Mouse (Mus musculus) myocyte (in vitro differentiated cells): ENCODE measurements around the gene Adamts5. TPM values are rescaled to one million over a fixed set of nuclear protein-coding genes. Genes with fewer than 3 reads are reported as not detected.

ENCODE experiments used
- H3K27me3 ChIP-seq: one replicate; pipeline ENCODE4 v1.6.1; 2011; ENCODE audit not compliant: control insufficient read depth, insufficient read depth, insufficient read length
- H3K36me3 ChIP-seq: one replicate; pipeline ENCODE4 v1.6.1; 2011; ENCODE audit not compliant: control insufficient read depth, insufficient read depth
- H3K4me2 ChIP-seq: one replicate; pipeline ENCODE4 v1.6.1; 2011; ENCODE audit warnings: low read depth, control low read depth
- H3K4me3 ChIP-seq: one replicate; pipeline ENCODE4 v1.5.1; 2011; ENCODE audit warnings: mild to moderate bottlenecking, control low read depth, moderate library complexity
- H3K79me2 ChIP-seq: one replicate; pipeline ENCODE4 v1.6.1; 2011; ENCODE audit not compliant: control insufficient read depth, insufficient read depth
- H3ac ChIP-seq: one replicate; pipeline ENCODE4 v1.6.1; 2011; ENCODE audit not compliant: control insufficient read depth, insufficient read length
- CEBPB ChIP-seq: IDR thresholded peaks from 2 replicates; pipeline ENCODE4 v1.6.1; 2011; ENCODE audit warnings: mild to moderate bottlenecking, moderate library complexity; ENCODE audit not compliant: poor library complexity, insufficient read depth, severe bottlenecking
- E2F4 ChIP-seq: IDR thresholded peaks from one replicate; pipeline ENCODE4 v1.6.1; 2011; ENCODE audit warnings: mild to moderate bottlenecking, control low read depth, moderate library complexity; ENCODE audit not compliant: insufficient read depth
- MAX ChIP-seq: IDR thresholded peaks from one replicate; pipeline ENCODE4 v1.6.1; 2011; ENCODE audit warnings: low read depth, mild to moderate bottlenecking, control low read depth
- MYOD1 ChIP-seq, 3 experiments: IDR thresholded peaks; one replicate each; pipeline ENCODE4 v1.6.1; 2011; ENCODE audit warnings: control low read depth in 2 of 3, low read depth in 2 of 3, mild to moderate bottlenecking in 2 of 3, moderate library complexity in 1 of 3; ENCODE audit not compliant: insufficient read length in 2 of 3, control insufficient read depth in 1 of 3
- MYOG ChIP-seq, 3 experiments: IDR thresholded peaks; one replicate each; pipeline ENCODE4 v1.6.1; 2011; ENCODE audit warnings: control low read depth in 2 of 3, low read depth in 2 of 3, mild to moderate bottlenecking in 2 of 3; ENCODE audit not compliant: insufficient read length in 2 of 3, control insufficient read depth in 1 of 3, insufficient read depth in 1 of 3
- POLR2A ChIP-seq: IDR thresholded peaks from one replicate; pipeline ENCODE4 v1.6.1; 2011; ENCODE audit warnings: low read depth, mild to moderate bottlenecking, control low read depth, moderate library complexity; ENCODE audit not compliant: insufficient read length
- POLR2AphosphoS2 ChIP-seq: IDR thresholded peaks from one replicate; pipeline ENCODE4 v1.6.1; 2011; ENCODE audit warnings: low read depth, control low read depth; ENCODE audit not compliant: insufficient read length
- REST ChIP-seq: IDR thresholded peaks from one replicate; pipeline ENCODE4 v1.6.1; 2011; ENCODE audit warnings: mild to moderate bottlenecking, control low read depth, moderate library complexity; ENCODE audit not compliant: insufficient read depth, insufficient read length
- SRF ChIP-seq: IDR thresholded peaks from one replicate; pipeline ENCODE4 v1.6.1; 2011; ENCODE audit warnings: low read depth; ENCODE audit not compliant: control insufficient read depth, insufficient read length
- TCF12 ChIP-seq: IDR thresholded peaks from one replicate; pipeline ENCODE4 v1.6.1; 2011; ENCODE audit warnings: mild to moderate bottlenecking, control low read depth; ENCODE audit not compliant: poor library complexity, insufficient read depth, severe bottlenecking
- TCF3 ChIP-seq: IDR thresholded peaks from one replicate; pipeline ENCODE4 v1.6.1; 2011; ENCODE audit warnings: low read depth, control low read depth; ENCODE audit not compliant: insufficient read length
- USF1 ChIP-seq: IDR thresholded peaks from one replicate; pipeline ENCODE4 v1.6.1; 2011; ENCODE audit warnings: low read depth, mild to moderate bottlenecking, control low read depth, moderate library complexity
- polyA plus RNA-seq: library from polyadenylated mRNA; unstranded; fragments of >200 nt; fragmentation: generic; extraction: Trizol; gene quantifications from one replicate; pipeline ENCODE4 v1.2.1, GENCODE M21; 2012; ENCODE audit warnings: missing spikeins

The Adamts5 gene
- polyA plus RNA-seq, 1 experiment: 7.2 TPM

DNA sequence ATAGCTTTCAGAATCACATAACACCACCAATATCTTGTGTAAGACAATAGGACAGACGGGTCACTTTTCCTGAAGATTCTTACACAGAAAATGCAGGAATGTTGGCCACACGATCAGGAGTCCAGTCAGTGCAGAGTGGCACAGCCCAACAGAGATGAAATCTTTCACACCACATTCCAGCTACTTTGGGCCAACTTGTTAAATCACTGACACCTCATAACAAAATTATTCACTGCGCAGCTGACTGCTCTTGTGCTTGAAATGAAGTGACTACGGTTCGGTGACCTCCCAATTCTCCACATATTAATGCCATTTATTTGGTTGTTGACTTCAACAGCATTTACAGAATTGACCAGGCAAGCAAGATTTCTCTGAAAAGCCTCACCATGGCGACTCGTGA lies 22.6 kb downstream of the Adamts5 start:
- H3K4me3 ChIP-seq: no peak overlapping the region
- H3K27me3 ChIP-seq: no peaks in the 10 kb centered on the region
- H3K4me2 ChIP-seq: no peak overlapping the region
- TF ChIP-seq E2F4 (no peak), TCF12 (no peak), MAX (no peak), POLR2A (no peak), REST (no peak), SRF (no peak)
- H3K79me2 ChIP-seq: no peaks in the 10 kb centered on the region
- H3ac ChIP-seq: no peak overlapping the region
- peaks cover 34% of the 10 kb centered on the region for H3K36me3 ChIP-seq

- H3K4me3 ChIP-seq: no peak overlapping the region
- H3K36me3 ChIP-seq: peaks cover 34% of the 10 kb centered on the region
- TF ChIP-seq USF1: no peak
- no peak for TF ChIP-seq POLR2A
- TF ChIP-seq TCF3: no peak
- TF ChIP-seq TCF12: no peak
- no peak for TF ChIP-seq POLR2AphosphoS2
- TF ChIP-seq MYOD1 (IDR thresholded peaks at IDR 0.05; ENCODE audit: control insufficient read depth in 1 of 3, insufficient read length in 2 of 3, low read depth in 2 of 3): no peak
- TF ChIP-seq REST: no peak
- TF ChIP-seq MAX: no peak
- H3ac ChIP-seq: no peak overlapping the region
- no peak overlapping the region for H3K4me2 ChIP-seq
- H3K79me2 ChIP-seq: no peaks in the 10 kb centered on the region
- no peaks in the 10 kb centered on the region for H3K27me3 ChIP-seq
Observed at GRCm38 (mm10) chr16:85874141-85874540, 27.5 kb downstream of the Adamts5 start.

GRCm38 (mm10) chr16:85871971-85872370 lies 29.7 kb downstream of the Adamts5 start:
- H3K36me3 ChIP-seq: peaks cover 36% of the 10 kb centered on the region
- H3K27me3 ChIP-seq: no peaks in the 10 kb centered on the region
- TF ChIP-seq USF1 (no peak), CEBPB (no peak), TCF12 (no peak), E2F4 (no peak), TCF3 (no peak), MYOD1 (IDR thresholded peaks at IDR 0.05; ENCODE audit: control insufficient read depth in 1 of 3, insufficient read length in 2 of 3, low read depth in 2 of 3) (no peak), MAX (no peak), POLR2AphosphoS2 (no peak), REST (no peak), SRF (no peak), POLR2A (no peak), MYOG (IDR thresholded peaks at IDR 0.05; ENCODE audit: control insufficient read depth in 1 of 3, insufficient read depth in 1 of 3, insufficient read length in 2 of 3, low read depth in 2 of 3) (no peak)
- no peak overlapping the region for H3K4me3 ChIP-seq
- no peaks in the 10 kb centered on the region for H3K79me2 ChIP-seq
- H3K4me2 ChIP-seq: no peak overlapping the region
- H3ac ChIP-seq: no peak overlapping the region

DNA sequence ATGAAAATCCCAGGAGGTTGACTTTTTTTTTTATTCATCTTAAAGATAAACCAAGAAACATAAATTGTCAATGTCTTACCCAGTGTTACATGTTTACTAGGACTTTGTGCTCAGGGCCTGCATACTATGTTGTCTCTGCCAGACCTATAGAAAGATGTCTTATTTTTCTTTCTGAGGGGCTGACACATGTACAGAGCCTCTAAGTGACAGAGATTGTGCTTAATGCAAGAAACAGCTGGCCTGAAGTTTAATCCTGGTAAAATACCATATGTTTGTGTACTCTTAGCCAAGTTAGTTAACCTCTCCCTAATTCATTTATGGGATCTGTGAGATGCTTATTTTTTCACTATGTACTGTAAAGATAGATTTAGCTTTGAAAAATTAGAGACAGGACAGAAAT lies 30.4 kb downstream of the Adamts5 start:
- TF ChIP-seq USF1: no peak
- no peak for TF ChIP-seq MYOG (IDR thresholded peaks at IDR 0.05; ENCODE audit: control insufficient read depth in 1 of 3, insufficient read depth in 1 of 3, insufficient read length in 2 of 3, low read depth in 2 of 3)
- TF ChIP-seq REST: no peak
- TF ChIP-seq E2F4: no peak
- no peak for TF ChIP-seq POLR2A
- no peak for TF ChIP-seq CEBPB
- no peak for TF ChIP-seq TCF12
- TF ChIP-seq MAX: no peak
- TF ChIP-seq POLR2AphosphoS2: no peak
- no peak for TF ChIP-seq MYOD1 (IDR thresholded peaks at IDR 0.05; ENCODE audit: control insufficient read depth in 1 of 3, insufficient read length in 2 of 3, low read depth in 2 of 3)
- no peak for TF ChIP-seq SRF
- TF ChIP-seq TCF3: no peak
- Histone ChIP-seq H3K4me2 (no peak overlapping the region), H3K4me3 (no peak overlapping the region), H3K27me3 (no peaks in the 10 kb centered on the region), H3K79me2 (no peaks in the 10 kb centered on the region), H3ac (no peak overlapping the region), H3K36me3 (peaks cover 37% of the 10 kb centered on the region)

- no peak overlapping the region for H3K4me2 ChIP-seq
- no peaks in the 10 kb centered on the region for H3K79me2 ChIP-seq
- peaks cover 41% of the 10 kb centered on the region for H3K36me3 ChIP-seq
- TF ChIP-seq TCF3 (no peak), USF1 (no peak), MYOG (IDR thresholded peaks at IDR 0.05; ENCODE audit: control insufficient read depth in 1 of 3, insufficient read depth in 1 of 3, insufficient read length in 2 of 3, low read depth in 2 of 3) (no peak), MAX (no peak), TCF12 (no peak), E2F4 (no peak), POLR2A (no peak), MYOD1 (IDR thresholded peaks at IDR 0.05; ENCODE audit: control insufficient read depth in 1 of 3, insufficient read length in 2 of 3, low read depth in 2 of 3) (no peak), REST (no peak), CEBPB (no peak), SRF (no peak), POLR2AphosphoS2 (no peak)
- H3ac ChIP-seq: no peak overlapping the region
- H3K4me3 ChIP-seq: no peak overlapping the region
- H3K27me3 ChIP-seq: no peaks in the 10 kb centered on the region
Observed at GRCm38 (mm10) chr16:85864691-85865389, 36.8 kb downstream of the Adamts5 start.
